Mouse (Mus musculus) yolk sac, embryonic 10.5 days (tissue): ENCODE measurements around the gene 1810055G02Rik.

Source experiments
- DNase-seq: peaks from one replicate; pipeline ENCODE4 v3.0.0-alpha.2; 2017; ENCODE audit warnings: low spot score

The 1810055G02Rik gene

GRCm38 (mm10) chr19:3743851-3744512 lies 35.9 kb downstream of the 1810055G02Rik start:
- peak; percentile 71 for DNase-seq

- DNase-seq, result no peak
Measured at GRCm38 (mm10) chr19:3752621-3753239, 44.6 kb downstream of the 1810055G02Rik start.

DNA sequence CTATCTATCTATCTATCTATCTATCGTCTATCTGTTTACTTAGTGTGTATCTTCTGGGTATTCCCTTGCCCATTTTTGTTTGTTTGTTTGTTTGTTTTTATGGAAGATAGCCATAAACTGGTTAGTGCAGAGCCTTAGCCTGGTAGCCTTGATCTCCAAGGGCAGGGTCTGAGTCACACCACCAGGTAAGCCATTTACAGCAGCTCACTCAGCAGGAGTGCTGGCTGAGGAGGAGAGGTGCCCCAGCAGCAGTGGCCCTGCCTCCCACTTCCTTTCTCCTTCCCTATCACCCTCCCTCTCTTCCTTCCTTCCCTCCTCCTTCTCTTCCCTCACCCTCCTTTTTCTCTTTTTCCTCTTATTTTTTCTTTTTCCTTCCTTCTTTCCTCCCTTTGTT lies 45.1 kb downstream of the 1810055G02Rik start:
- DNase-seq, result no peak

DNA sequence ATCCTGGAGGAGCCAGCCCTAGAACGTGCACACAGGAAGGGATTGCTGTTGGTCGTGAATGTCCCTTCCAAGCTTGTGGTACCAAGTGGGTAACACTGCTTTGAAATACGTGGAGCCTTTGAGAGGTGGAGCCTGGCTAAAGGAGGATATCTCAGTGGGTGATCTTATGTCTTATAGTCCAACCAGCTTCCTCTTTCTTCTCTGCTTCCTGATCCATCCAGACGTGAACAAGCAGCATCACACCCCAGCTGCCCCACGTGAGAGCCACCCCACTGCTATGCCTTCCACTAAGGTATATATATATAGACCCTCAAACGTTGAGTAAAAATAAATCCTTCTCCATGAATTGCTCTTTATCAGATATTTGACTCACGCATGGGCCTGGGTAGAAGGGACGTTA lies 45.6 kb downstream of the 1810055G02Rik start:
- DNase-seq, result no peak

DNA sequence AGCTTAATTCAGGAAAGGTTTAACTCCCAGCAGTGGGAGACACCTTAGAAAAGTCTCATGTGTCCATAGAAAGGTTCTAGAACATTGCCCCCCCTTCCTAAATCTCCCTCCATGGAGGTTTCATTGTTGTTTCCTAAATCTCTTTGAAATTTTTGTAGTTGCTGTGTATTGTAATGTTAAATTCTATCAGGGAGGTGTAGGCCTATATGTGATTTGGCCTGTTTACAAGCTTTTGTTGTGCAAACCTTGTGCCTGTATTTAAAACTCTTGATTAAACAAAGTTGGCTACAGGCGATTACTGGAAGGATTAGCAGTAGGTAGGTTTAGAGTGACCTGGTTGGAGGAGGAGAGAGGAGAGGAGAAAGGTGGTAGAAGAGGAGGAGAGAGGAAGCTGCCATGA lies 49.8 kb downstream of the 1810055G02Rik start:
- DNase-seq, result no peak

- no peak for DNase-seq
Measured at GRCm38 (mm10) chr19:3765221-3765820, 57.2 kb downstream of the 1810055G02Rik start.

- no peak for DNase-seq
Measured at GRCm38 (mm10) chr19:3766378-3766777, 58.3 kb downstream of the 1810055G02Rik start.

DNA sequence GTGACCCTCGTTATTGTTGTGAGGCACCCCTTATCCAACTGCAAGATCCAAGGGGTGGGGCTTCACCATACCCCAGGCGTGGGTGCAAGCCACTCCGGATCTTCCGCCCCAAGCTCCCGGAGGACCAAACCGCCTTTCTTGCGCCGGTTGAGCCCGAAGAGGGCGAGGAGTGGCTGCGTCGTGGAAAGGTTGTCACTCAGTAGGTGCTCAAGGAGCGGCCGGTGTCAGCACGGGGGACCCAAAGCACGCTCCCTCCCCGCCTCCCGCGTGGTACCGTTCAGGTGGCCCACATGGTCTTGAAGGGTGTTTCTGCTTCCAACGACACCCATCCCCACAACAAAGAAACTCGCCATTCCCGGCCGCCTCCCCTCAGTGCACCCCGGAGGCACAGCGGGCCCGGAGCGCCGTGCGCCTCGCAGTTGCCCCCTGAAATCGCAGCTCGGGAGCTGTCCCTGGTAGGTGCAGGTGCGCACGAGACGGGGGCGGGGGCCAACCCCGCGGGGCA lies 59.2 kb downstream of the 1810055G02Rik start, which contains the start of gene Kmt5b:
Kmt5b (plus strand) TSS at position 146 of the 505 bp plus-strand sequence.
- DNase-seq, result no peak
